Mouse (Mus musculus): Measurements from ENCODE around the gene Mmgt2.

The Mmgt2 gene

DNA sequence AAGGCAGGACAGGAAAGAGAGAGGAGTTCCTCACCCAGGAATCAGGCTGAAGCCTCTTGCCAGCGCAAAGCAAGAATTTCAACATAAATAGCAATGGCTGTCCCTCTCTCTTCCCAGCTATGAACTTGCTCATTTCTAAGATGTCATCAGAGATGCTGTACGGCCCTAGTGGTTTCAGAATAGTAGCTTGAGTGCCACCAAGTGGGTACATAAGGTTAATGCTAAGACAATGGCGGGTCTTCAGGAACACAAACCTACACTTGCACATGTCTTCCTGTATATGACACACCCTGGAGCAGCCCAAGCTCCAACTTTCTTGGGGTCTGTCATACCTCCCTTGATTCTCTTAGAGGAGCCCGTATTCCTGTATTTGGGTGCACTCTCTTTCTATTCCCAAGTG lies 51.3 kb downstream of the Mmgt2 start:
- DNase-seq (ENCODE audit: low read depth in 1 of 2, low spot score in 2 of 2): no peak

DNA sequence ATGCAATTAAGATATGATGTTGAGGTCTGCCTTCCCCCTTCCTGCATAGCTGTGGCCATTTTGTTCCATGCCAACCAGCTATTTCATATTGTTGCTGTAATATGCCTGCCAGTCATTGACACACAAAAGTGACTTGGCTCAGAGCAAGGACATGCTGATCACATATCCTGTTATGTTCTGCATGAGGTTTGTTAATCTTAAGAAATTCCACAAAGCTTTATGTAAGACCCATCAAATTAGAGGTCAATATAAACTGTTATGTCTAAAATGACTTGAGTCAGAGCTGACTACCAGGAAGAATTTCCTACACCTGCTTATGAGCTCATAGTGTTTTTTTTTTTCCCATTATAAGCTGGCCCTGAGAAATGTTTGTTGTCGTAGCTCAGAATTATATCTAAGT lies 52.8 kb downstream of the Mmgt2 start:
- DNase-seq (ENCODE audit: low read depth in 1 of 2, low spot score in 2 of 2): no peak

DNA sequence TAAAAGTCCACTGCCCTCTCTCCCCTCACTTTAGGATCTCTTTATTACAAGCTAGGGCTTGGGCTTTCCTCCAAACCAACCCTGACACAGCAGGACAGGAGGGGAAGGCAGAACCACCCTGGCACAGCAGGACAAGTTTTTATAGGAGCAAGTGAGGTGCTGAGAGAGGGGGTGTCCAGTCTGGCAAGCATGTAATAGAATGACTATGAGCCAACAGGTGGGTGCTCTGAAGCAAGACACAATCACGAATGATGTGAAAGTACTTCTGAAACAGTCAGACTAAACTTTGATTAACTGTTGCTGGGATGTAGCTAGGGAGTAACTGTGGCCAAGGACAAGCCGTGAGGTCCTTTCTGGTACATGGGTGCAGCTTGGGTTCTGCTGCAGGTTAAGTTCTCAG lies 57.7 kb downstream of the Mmgt2 start:
- no peak for DNase-seq (ENCODE audit: low read depth in 1 of 2, low spot score in 2 of 2)

DNA sequence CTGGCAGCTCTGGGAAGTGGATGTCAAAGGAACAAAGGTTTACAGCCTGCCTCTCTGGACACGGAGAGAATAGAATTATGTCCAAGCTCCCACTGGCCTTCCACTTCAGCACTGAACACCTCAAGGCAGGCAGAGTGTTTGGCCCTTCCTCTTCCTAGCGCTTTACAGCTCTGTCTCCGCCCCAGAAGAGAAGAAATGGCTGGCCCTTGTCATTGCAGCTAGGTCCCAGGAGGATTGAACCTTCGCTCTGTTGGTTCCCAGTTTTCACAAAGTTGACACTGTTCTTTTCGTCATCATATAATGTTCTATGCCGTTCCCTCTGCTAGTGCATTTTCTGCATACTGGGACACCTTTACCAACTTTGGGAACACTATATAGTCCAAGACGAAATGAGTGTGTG lies 59.8 kb downstream of the Mmgt2 start:
- DNase-seq (ENCODE audit: low read depth in 1 of 2, low spot score in 2 of 2): no peak

DNA sequence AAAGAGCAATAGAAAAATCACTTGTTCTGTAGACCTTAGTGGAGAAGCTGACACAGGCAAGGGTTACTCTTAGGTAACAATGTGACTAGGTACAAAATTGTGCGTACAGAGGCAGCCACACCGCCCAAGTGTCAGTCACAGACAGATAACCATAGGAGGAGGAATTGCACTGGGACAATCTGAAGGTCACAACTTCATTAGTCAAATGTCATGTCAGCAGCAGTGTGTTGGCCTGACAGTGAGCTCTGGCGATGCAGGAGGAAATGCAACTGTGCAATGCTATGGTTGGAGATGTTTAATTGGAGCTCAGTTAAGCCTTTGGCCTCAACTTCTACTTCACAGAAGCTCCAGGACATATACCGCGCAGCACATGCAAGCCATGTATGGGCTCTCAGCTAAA lies 62.2 kb downstream of the Mmgt2 start:
- DNase-seq (ENCODE audit: low read depth in 1 of 2, low spot score in 2 of 2): no peak
